In genomic region chr8:84069169-84069568, GRCm38 (mm10) we compare ENCODE assay signal across 13 mouse cellular contexts. TPM values are rescaled to one million over a fixed set of nuclear protein-coding genes. Genes with fewer than 3 reads are reported as not detected.
A peak's percentile ranks its signal among the peaks of the same experiment; 100 is the strongest.
DNase-seq lines count a peak whose midpoint lies in the region; ATAC-seq lines count a peak whose summit lies in the region.
"Had no signal": no experiment of that assay in that cellular context is flagged by ENCODE, and none has a peak within 500 bp of the region (broad histone marks: within the 10 kb centered on the region; RNA-seq: fewer than 3 reads in every experiment).

No protein-coding gene starts in this region.

- peak overlapping the region; percentile 48; the same call in 1 of the 2 replicates for H3K27ac ChIP-seq in heart, embryonic 10.5 days
- H3K27ac ChIP-seq in limb, embryonic 12.5 days: 0 out of 2 replicates have a peak overlapping the region, but pooled peaks have one; percentile 13
- no peak overlapping the region for H3K27ac ChIP-seq in limb, embryonic 10.5 days
- 0 out of 2 replicates have a peak overlapping the region, but pooled peaks have one; percentile 12 for H3K27ac ChIP-seq in embryonic facial prominence, embryonic 10.5 days (replicated peaks)
- H3K27ac ChIP-seq: stomach, embryonic 15.5 days had no signal

- ATAC-seq in limb, embryonic 12.5 days (ENCODE audit: insufficient number of reproducible peaks, insufficient read depth, low FRiP score, low TSS enrichment, low read depth): no peak
- ATAC-seq in megakaryocyte progenitor cell, adult 5-6 weeks (replicated peaks; ENCODE audit: poor library complexity): no peak

- no peak for DNase-seq in heart, embryonic 10.5 days (ENCODE audit: low spot score)
- DNase-seq in heart, postnatal 10 days: no peak
- DNase-seq in limb, embryonic 10.5 days (ENCODE audit: low spot score): no peak
- no peak for DNase-seq in embryonic facial prominence, embryonic 10.5 days (ENCODE audit: low spot score)
- peak; percentile 40 to 65 for DNase-seq in kidney, postnatal 25 days
- DNase-seq in ovary, postnatal 14 days (ENCODE audit: low spot score): no peak
- DNase-seq: adrenal gland, postnatal 10 days had no signal

- no peaks in the 10 kb centered on the region for H3K9me3 ChIP-seq in heart, embryonic 10.5 days
- H3K9me3 ChIP-seq in limb, embryonic 12.5 days: no peaks in the 10 kb centered on the region
- H3K9me3 ChIP-seq in limb, embryonic 10.5 days (replicated peaks): no peaks in the 10 kb centered on the region
- H3K9me3 ChIP-seq in embryonic facial prominence, embryonic 10.5 days: no peaks in the 10 kb centered on the region
- H3K9me3 ChIP-seq: stomach, embryonic 15.5 days had no signal

- intact Hi-C loops in heart, postnatal 10 days (cut with DNase I): loop anchor here (5.0 kb wide), 1 partner anchor 62 kb away; no protein-coding TSS in a partner anchor

- H3K4me1 ChIP-seq in heart, embryonic 10.5 days: peaks cover 56% of the 10 kb centered on the region
- peaks cover 35% of the 10 kb centered on the region for H3K4me1 ChIP-seq in limb, embryonic 12.5 days (replicated peaks)
- peaks cover 56% of the 10 kb centered on the region for H3K4me1 ChIP-seq in limb, embryonic 10.5 days
- peaks cover 59% of the 10 kb centered on the region for H3K4me1 ChIP-seq in embryonic facial prominence, embryonic 10.5 days

- peaks cover 5% of the 10 kb centered on the region for H3K36me3 ChIP-seq in heart, embryonic 10.5 days
- 0 out of 2 replicates have a peak, but pooled peaks cover 3% of the 10 kb centered on the region for H3K36me3 ChIP-seq in limb, embryonic 12.5 days
- peaks cover 5% of the 10 kb centered on the region for H3K36me3 ChIP-seq in limb, embryonic 10.5 days
- peaks cover 6% of the 10 kb centered on the region for H3K36me3 ChIP-seq in embryonic facial prominence, embryonic 10.5 days (replicated peaks)
- H3K36me3 ChIP-seq: stomach, embryonic 15.5 days had no signal

- no peak overlapping the region for H3K4me2 ChIP-seq in limb, embryonic 12.5 days
- H3K4me2 ChIP-seq: stomach, embryonic 15.5 days had no signal

- H3K9ac ChIP-seq in limb, embryonic 12.5 days (replicated peaks): no peak overlapping the region; the same call in 1 of the 2 replicates
- H3K9ac ChIP-seq: stomach, embryonic 15.5 days had no signal

- H3K4me3 ChIP-seq in heart, embryonic 10.5 days: no peak overlapping the region
- H3K4me3 ChIP-seq in limb, embryonic 12.5 days (replicated peaks): no peak overlapping the region; the same call in 1 of the 2 replicates
- H3K4me3 ChIP-seq in limb, embryonic 10.5 days: no peak overlapping the region
- H3K4me3 ChIP-seq in embryonic facial prominence, embryonic 10.5 days: no peak overlapping the region
- H3K4me3 ChIP-seq: stomach, embryonic 15.5 days had no signal

- WGBS in heart, embryonic 10.5 days: 28% methylated on average over 1 of the region's 1 CpGs
- 41% methylated on average over 1 of the region's 1 CpGs for WGBS in limb, embryonic 12.5 days
- WGBS in limb, embryonic 10.5 days: 58% methylated on average over 1 of the region's 1 CpGs
- 27% methylated on average over 1 of the region's 1 CpGs for WGBS in embryonic facial prominence, embryonic 10.5 days

- H3K27me3 ChIP-seq in heart, embryonic 10.5 days (ENCODE audit: insufficient read depth, poor library complexity, severe bottlenecking): no peaks in the 10 kb centered on the region
- no peaks in the 10 kb centered on the region for H3K27me3 ChIP-seq in limb, embryonic 12.5 days
- no peaks in the 10 kb centered on the region for H3K27me3 ChIP-seq in limb, embryonic 10.5 days (ENCODE audit: low read depth, poor library complexity, severe bottlenecking)
- no peaks in the 10 kb centered on the region for H3K27me3 ChIP-seq in embryonic facial prominence, embryonic 10.5 days (replicated peaks; ENCODE audit: low read depth, poor library complexity, severe bottlenecking)
- H3K27me3 ChIP-seq: stomach, embryonic 15.5 days had no signal

RNA-seq across cellular contexts. Expression of gene Rfx1, which starts 2.5 kb away (rescaled TPM):
- 6.5 and 7.3 TPM in 2 replicates for polyA plus RNA-seq in heart, embryonic 10.5 days (2016; fragmentation: Nextera tagmentation; extraction: Ambion mirVana)
- total RNA-seq in heart, postnatal 10 days (2021): 10 to 100 TPM; 12.4 to 15.4 TPM
- 10.1 and 11.1 TPM in 2 replicates for polyA plus RNA-seq in limb, embryonic 12.5 days (2016; fragmentation: Nextera tagmentation; extraction: Ambion mirVana)
- 9.5 and 11.3 TPM in 2 replicates for polyA plus RNA-seq in limb, embryonic 10.5 days (2016; fragmentation: Nextera tagmentation; extraction: Ambion mirVana)
- polyA plus RNA-seq in embryonic facial prominence, embryonic 10.5 days (2016; fragmentation: Nextera tagmentation; extraction: Ambion mirVana): 9.7 TPM in 2 replicates
- 7.9 and 9.5 TPM in 2 replicates for total RNA-seq in megakaryocyte progenitor cell, adult 5-6 weeks (2015)
- 2.5 and 3.2 TPM in 2 replicates for total RNA-seq in megakaryocyte progenitor cell, adult 5-6 weeks (2017)

RNA-seq across cellular contexts. Expression of gene Gm10643, which starts 4.2 kb away (rescaled TPM):
- polyA plus RNA-seq in heart, embryonic 10.5 days (2016; fragmentation: Nextera tagmentation; extraction: Ambion mirVana): 1.0 and 1.4 TPM in 2 replicates
- 1 to 10 TPM; 3.3 to 4.3 TPM for total RNA-seq in heart, postnatal 10 days (2021)
- 1.5 and 1.9 TPM in 2 replicates for polyA plus RNA-seq in limb, embryonic 12.5 days (2016; fragmentation: Nextera tagmentation; extraction: Ambion mirVana)
- polyA plus RNA-seq in limb, embryonic 10.5 days (2016; fragmentation: Nextera tagmentation; extraction: Ambion mirVana): 0.88 and 1.0 TPM in 2 replicates
- polyA plus RNA-seq in embryonic facial prominence, embryonic 10.5 days (2016; fragmentation: Nextera tagmentation; extraction: Ambion mirVana): 1.1 and 1.4 TPM in 2 replicates
- total RNA-seq in megakaryocyte progenitor cell, adult 5-6 weeks (2015): 1.9 and 2.0 TPM in 2 replicates
- 1.5 and 1.6 TPM in 2 replicates for total RNA-seq in megakaryocyte progenitor cell, adult 5-6 weeks (2017)

RNA-seq across cellular contexts. Expression of gene Rln3, which starts 24.4 kb away (rescaled TPM):
- 0.67 TPM in 1 of 2 replicates, not detected in the other for polyA plus RNA-seq in heart, embryonic 10.5 days (2016; fragmentation: Nextera tagmentation; extraction: Ambion mirVana)
- total RNA-seq in heart, postnatal 10 days (2021): not detected
- polyA plus RNA-seq in limb, embryonic 12.5 days (2016; fragmentation: Nextera tagmentation; extraction: Ambion mirVana): not detected in 2 replicates
- not detected in 2 replicates for polyA plus RNA-seq in limb, embryonic 10.5 days (2016; fragmentation: Nextera tagmentation; extraction: Ambion mirVana)
- not detected in 2 replicates for polyA plus RNA-seq in embryonic facial prominence, embryonic 10.5 days (2016; fragmentation: Nextera tagmentation; extraction: Ambion mirVana)
- total RNA-seq in megakaryocyte progenitor cell, adult 5-6 weeks (2015): not detected in 2 replicates
- not detected in 2 replicates for total RNA-seq in megakaryocyte progenitor cell, adult 5-6 weeks (2017)
- total RNA-seq: left cerebral cortex, postnatal 36 days had no signal
- polyA plus RNA-seq: C2C12; embryonic facial prominence, embryonic 11.5 days; stomach, embryonic 15.5 days had no signal

RNA-seq across cellular contexts. Expression of gene Il27ra, which starts 26.8 kb away (rescaled TPM):
- 1.4 and 2.6 TPM in 2 replicates for polyA plus RNA-seq in heart, embryonic 10.5 days (2016; fragmentation: Nextera tagmentation; extraction: Ambion mirVana)
- total RNA-seq in heart, postnatal 10 days (2021): 1 to 10 TPM; 5.9 to 6.0 TPM
- 0.61 and 0.68 TPM in 2 replicates for polyA plus RNA-seq in limb, embryonic 12.5 days (2016; fragmentation: Nextera tagmentation; extraction: Ambion mirVana)
- polyA plus RNA-seq in limb, embryonic 10.5 days (2016; fragmentation: Nextera tagmentation; extraction: Ambion mirVana): 0.40 and 0.58 TPM in 2 replicates
- 0.16 and 0.29 TPM in 2 replicates for polyA plus RNA-seq in embryonic facial prominence, embryonic 10.5 days (2016; fragmentation: Nextera tagmentation; extraction: Ambion mirVana)
- 0.85 and 1.9 TPM in 2 replicates for total RNA-seq in megakaryocyte progenitor cell, adult 5-6 weeks (2015)
- total RNA-seq in megakaryocyte progenitor cell, adult 5-6 weeks (2017): 1.9 TPM in 2 replicates

RNA-seq across cellular contexts. Expression of gene Dcaf15, which starts 35.4 kb away (rescaled TPM):
- 10.4 and 14.2 TPM in 2 replicates for polyA plus RNA-seq in heart, embryonic 10.5 days (2016; fragmentation: Nextera tagmentation; extraction: Ambion mirVana)
- total RNA-seq in heart, postnatal 10 days (2021): 10 to 100 TPM; 13.7 to 13.9 TPM
- polyA plus RNA-seq in limb, embryonic 12.5 days (2016; fragmentation: Nextera tagmentation; extraction: Ambion mirVana): 16.3 and 17.0 TPM in 2 replicates
- polyA plus RNA-seq in limb, embryonic 10.5 days (2016; fragmentation: Nextera tagmentation; extraction: Ambion mirVana): 20.2 and 20.8 TPM in 2 replicates
- polyA plus RNA-seq in embryonic facial prominence, embryonic 10.5 days (2016; fragmentation: Nextera tagmentation; extraction: Ambion mirVana): 15.9 and 18.0 TPM in 2 replicates
- total RNA-seq in megakaryocyte progenitor cell, adult 5-6 weeks (2015): 13.2 and 14.3 TPM in 2 replicates
- total RNA-seq in megakaryocyte progenitor cell, adult 5-6 weeks (2017): 20.5 and 22.0 TPM in 2 replicates

Comparison
In these comparisons a context has a peak if more than half of its experiments do, and no peak if none do; other contexts are left out.
1. DNase-seq: peak in kidney, postnatal 25 days (2 of 2); none in heart, embryonic 10.5 days (single experiment), heart, postnatal 10 days (0 of 2), limb, embryonic 10.5 days (single experiment), embryonic facial prominence, embryonic 10.5 days (single experiment) and ovary, postnatal 14 days (single experiment).